Mouse (Mus musculus) heart, adult 2 months (tissue): ENCODE measurements at regions not wholly inside any gene's neighbourhood (a gene's known extent, or its start where the extent isn't known, plus 50 kb on each side); places are given as distances from the start of the nearest gene placed in this dataset.

Experiments
- CTCF ChIP-seq: fragments of 200-600 bp; IDR thresholded peaks from 2 replicates; pipeline ENCODE4 v1.8.1; 2022; ENCODE audit warnings: antibody characterized with exemption, mild to moderate bottlenecking, moderate library complexity
- EP300 ChIP-seq: fragments of 200-500 bp; IDR thresholded peaks from 2 replicates; pipeline ENCODE4 v1.6.1; 2011; ENCODE audit warnings: low read depth, low read length, control low read depth; ENCODE audit not compliant: insufficient read depth
- POLR2A ChIP-seq: fragments of 200-500 bp; IDR thresholded peaks from 2 replicates; pipeline ENCODE4 v1.6.1; 2011; ENCODE audit warnings: mild to moderate bottlenecking, low read depth, low read length, control low read depth; ENCODE audit not compliant: insufficient read depth

- TF ChIP-seq CTCF (no peak), POLR2A (no peak), EP300 (no peak)
These were observed 170.9 kb upstream of the Sox11 start for GRCm38 (mm10) chr12:27513253-27513652.
